Mouse (Mus musculus): ENCODE measurements at regions not wholly inside any gene's neighbourhood (a gene's known extent, or its start where the extent isn't known, plus 50 kb on each side); places are given as distances from the start of the nearest gene placed in this dataset.

DNA sequence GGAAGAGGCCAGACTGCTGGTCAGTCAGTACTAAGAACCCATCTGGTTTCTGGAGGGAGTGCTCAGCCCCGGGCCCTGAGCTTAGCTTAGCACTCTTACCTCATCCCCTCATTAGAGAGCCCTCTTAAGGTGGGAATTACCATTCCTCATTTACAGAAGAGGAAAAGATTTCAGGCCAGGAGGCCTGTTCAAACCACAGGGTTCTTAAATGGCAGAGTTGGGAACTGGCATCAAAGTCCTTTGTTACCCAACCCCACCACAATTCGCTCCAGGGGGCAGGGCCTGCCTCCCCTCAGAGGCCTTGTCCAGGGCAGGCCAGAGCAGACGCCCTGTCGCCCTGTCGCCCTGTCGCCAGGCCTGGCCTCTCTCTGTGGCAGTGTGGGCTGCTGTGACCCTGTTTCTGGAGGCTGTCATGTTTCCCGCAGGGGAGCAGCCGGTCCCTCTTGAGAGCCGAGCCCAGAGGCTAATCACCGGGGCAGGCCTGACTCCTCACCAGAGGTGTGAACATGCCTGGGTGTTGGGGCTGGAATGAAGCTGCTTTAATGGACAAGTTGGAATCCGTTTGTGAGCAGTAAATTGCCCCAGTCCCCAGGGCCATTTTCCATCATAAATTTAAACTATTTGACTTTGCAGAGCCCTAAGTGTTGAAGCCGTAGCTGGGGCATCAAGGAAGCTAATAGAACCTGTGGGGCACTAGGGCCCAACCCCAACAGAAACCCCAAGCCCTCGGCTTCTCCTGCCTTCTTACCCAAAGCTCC lies 116.9 kb upstream of the Haao start:
- DNase-seq (ENCODE audit: low spot score in 2 of 2) = no peak

DNA sequence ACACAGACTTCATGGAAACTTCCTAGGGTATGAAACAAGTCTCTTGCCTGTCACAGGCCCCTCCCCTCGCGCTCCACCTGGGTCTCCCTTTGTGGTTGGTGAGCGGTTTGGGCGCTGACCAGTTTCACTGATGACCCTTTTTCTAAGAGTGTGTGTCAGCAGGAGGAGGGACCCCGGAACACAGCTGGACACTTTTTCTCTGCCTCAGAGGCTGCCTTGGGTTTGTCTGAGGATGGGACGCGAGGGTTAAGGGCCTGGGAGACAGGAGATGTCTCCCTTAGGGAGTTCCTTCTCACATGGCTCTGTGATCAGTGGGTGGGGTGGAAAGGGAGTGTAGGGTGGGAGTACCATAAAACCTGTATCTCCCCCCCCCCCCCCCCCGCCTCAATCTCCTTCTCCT lies 115.8 kb upstream of the Haao start:
- DNase-seq (ENCODE audit: low spot score in 2 of 2) = no peak

DNA sequence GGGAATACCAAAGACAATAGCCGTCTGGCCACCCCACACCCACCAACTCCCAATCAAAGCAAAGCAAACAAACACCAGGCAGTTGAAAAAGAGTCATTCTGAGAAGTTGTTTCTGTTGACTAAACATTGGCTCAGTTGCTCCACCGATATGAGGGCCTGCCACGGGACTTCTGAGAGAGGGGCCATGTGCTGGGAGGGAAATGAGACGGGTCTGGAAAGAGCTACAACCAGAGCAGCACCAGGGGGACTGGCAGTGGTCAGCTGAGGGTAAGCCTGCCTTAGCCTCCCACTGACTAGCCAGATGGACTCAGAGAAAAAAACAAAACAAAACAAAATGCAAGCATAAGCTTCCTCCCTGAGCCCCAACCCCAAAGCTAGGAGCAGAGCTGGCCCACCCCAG lies 115.1 kb upstream of the Haao start:
- no peak for DNase-seq (ENCODE audit: low spot score in 2 of 2)

DNA sequence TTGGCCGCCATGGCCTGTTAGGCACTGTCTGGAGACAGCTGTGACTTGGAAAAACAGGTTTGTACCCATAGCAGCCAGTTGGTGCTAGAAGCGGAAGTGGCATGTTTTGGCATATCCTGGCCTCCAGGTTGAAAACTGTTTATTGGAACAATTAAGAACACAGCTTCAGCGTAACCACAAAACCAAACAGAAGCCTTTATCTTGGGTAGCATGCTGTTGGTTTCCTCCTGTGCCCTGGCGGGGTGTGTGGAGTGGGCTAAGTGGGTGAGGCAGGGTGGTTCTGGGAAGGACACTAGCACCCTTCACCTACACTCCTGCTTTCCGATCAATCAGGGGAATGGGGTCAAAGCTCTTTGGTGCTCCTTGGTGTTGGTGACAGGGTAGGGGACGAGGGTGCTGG lies 114.4 kb upstream of the Haao start:
- DNase-seq (ENCODE audit: low spot score in 2 of 2) = no peak

DNA sequence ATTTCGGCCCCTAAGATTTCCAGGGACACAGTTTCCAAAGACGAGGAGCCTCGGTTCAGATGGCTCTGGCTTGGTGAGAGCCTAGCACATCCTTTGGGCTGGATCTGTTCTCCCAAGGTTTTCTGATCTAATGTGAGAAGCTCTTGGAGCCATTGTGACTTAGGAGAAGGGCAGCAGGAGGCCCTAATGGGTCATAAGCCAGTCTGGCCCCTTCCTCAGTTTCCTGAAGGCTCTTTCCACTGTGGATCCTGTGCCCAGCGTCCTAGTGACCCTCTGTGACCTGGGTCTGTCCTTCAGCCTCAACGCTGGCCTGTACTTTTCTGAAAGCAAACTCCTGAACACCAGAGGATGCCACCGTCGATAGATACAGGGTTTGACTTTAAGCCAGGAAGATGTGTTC lies 113.1 kb upstream of the Haao start:
- no peak for DNase-seq (ENCODE audit: low spot score in 2 of 2)

DNA sequence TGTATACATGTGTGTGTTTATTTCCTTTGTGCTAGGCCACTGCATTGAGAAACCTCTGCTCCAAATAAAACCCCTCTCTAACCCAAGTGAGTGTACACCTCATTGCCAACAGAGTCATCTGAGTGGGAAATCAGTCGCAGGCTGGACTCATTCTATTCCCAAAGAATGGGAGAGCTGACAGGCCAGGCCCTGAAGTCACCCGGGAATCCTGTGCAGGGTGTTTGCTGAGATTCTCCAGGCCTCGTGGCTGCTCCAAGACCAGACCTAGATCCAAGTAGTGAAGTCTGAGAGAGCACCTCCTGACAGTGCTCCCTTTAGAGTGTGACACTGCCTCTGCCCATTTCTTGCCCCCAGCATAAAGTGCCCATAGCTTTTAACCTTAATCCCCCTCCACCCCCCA lies 112.4 kb upstream of the Haao start:
- no peak for DNase-seq (ENCODE audit: low spot score in 2 of 2)

DNA sequence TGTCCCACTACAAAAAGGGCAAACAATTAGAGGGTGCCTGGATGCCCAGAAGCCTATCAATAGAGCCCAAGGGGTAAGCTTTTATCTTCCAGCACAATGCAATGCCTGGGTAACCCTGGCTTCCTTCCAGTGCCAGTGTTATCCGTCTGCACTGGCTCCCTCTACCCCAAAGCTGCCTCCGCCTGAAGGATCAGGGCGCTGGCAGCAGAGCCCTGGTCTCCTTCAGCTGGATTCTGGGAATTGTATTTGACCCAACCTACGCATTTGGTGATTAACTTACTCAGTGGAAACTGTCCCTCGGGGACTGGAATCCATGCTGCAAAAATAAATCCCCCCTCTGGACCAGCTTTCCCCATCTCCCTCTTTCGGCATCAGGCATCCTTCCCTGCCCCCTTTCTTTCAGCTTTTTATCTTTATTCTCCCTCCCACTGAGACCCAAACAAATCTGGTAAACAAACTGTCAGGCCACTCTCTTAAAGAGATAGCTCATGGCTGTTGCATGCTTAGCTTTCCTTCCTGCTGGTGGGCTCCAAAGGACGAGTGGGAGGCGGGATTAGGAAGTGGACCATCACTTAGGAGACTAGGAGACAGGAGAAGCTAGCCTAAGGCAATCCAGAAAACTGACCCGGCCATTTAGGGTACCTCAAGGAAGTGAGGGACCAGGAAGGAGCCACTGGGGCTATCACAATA lies 111.5 kb upstream of the Haao start:
- no peak for DNase-seq (ENCODE audit: low spot score in 2 of 2)

DNA sequence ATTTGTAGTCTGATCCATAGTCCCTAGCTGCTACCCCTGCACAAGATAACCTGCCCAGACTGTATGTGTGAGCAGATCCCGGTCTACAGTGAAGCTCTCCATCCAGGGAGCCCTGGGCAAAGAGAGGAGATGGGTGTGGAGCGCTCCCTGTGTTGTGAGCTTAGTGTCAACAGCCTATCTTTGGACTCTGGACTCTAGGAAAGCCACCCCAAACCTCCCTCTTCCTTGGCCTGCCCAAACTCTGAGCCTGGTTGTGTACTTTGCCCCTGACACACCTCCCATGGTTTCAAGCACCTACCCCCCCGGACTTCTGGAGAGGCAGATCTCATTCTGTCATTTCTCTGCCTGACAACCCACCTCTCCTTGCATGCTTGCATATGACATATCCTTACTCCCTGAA lies 110.9 kb upstream of the Haao start:
- DNase-seq (ENCODE audit: low spot score in 2 of 2) = no peak

DNA sequence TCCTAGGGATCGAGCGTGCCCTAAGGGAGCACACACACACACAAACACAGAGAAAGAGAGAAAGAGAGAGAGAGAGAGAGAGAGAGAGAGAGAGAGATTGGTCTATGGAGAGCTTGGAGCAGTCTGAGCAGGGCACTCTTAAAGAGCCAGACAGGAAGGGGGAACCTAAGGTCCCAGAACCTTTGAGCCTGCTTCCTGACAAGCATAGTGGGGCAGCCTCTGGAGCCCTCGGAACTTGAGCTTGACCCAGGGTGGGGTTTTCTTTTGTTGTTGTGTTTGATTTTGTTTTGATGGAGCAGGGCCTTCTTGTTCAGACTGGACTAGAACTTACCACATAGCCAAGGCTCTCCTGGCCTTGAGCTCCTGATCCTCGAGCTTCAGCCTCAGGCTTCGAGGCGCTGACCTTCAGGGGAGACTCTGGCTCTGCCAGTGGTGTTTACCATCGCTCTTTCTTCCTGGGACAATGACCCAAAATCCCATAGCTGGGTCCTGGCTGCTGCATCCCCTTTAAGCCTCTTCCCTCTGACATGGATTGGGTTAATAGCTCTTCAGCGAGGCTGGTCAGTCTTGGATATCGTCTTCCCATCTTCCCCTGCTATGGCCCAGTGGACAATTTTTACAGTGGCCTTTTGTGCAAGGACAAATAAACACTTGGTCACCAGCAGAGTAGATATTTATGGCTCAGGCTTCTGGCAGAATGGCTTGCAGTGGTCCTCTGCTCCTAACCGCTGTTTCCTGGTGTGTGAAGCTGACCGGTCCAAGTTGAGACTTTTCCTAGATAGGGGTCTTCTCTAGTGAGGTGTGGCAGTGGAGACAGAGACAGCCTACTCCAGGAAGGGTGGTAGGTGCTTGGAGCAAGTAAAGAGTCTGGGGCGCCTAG lies 110.1 kb upstream of the Haao start:
- no peak for DNase-seq (ENCODE audit: low spot score in 2 of 2)

DNA sequence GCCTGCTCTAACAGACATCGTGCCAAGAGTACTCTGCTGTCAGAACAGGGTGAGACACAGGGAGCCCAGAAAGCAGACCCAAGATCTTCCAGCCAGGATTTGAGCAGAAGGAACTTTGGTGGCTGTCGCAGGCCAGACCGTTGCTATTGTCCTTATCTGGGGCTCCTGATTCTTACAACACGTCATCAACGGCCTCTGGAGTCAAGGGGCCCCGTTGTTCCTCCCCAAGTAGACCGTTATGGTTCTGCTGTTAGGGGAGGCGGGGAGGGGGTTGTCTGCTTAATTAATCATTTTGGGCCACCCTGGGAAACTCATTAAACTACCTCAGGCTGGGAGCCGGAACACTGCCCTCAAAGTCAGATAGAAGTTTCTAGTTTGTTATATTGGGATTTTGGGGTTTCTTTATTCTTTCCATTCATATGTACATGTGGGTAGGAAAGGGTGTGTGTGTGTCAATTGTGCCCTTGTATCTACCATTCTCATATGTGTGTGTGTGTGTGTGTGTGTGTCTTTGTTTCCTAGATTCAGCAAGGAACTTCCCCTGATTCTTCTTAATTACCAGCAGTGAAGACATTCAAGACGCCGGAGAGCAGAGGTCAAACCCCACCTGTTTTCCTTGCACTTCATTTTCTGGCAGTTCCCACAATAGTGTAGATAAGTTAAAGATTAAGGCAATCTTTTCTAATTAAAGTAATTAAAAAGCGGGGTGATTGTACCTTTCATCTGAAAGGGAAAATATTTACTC lies 109.2 kb upstream of the Haao start:
- no peak for DNase-seq (ENCODE audit: low spot score in 2 of 2)

DNA sequence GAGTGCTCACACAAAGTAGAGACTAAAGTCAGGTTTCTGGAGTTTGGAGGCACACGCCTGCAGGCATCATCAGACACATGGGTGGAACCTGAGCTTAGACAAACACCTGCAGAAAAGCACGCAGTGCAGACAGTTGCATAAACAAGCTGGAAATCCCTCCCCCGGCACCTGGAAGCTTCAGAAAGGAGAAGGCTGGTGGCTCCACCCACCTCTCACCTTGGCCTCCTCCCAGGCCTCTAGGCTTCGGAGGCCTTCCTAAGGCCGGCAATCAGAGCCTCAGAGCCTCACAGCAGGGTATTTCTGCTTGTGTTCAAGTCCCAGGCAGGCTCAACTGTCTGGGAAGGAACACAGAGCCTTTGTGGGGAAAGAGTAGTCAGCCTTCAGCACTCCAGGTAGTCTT lies 108.2 kb upstream of the Haao start:
- DNase-seq (ENCODE audit: low spot score in 2 of 2) = no peak

DNA sequence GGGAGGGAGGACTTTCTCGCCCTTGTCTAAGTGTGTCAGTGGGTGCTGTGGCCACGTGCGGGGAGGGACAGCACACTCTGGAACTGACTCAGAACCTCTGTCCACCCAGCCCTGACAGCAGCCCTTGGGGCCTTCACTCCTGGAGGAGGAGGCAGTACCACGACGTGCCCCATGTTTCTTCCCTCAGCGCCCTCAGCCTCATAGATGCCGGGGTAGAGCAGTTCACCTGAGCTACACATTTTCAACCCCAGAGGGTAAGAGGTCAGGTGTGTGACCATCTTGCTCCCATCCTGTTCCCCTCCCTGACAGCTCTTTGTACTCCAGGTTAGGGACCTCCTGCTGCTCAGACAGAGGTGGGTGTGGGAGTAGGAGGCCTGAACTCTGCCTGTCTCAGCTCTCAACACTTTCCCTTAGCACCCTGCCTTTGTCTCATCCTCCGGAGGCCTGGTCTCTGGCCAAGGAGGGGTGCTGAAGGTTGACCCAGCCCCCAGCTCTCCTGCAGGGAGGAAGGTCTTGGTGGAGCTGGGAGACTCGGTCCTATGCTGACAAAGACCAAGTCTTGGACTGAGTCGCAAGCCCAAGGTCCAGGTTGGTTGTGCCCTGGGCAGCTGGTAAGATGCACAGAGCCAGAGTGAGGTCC lies 107.4 kb upstream of the Haao start:
- no peak for DNase-seq (ENCODE audit: low spot score in 2 of 2)

DNA sequence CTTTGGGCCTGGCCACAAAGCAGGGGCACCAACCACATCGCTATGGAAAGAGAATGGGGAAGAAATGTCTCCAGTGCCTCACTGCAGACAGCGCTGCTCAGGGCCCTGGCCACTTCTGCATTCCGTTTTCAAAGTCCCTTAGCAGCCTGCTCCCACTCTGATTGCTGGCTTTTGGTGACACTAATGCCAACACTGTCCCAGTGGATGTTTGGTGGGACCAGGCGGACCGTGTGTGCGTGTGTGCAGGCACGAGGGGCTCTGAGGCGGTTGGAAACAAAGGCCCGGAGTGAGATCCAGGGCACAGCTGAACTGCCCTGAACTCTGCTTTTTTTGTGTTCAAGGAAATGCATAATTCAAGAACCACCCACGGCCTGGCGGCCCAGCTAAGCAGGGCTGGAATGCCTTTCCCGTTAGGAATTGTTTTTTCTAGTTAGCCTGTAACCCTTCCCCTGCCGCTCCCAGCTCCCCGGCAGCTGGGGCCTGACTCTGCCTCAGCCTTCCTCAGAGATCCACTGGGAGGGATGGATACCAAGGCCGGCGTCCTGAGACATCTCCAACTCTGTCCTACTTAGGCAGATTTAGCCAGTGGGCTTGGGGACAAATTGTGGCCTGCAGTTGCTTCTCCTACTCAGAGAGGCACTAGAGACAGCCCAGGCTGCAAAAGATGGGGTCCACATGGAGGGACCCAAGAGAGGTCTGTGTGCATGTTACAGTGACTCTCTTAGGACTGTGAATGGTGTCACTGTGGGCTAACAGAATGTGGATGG lies 106.7 kb upstream of the Haao start:
- peak in 1 of 2 experiments; percentile 59 for DNase-seq (ENCODE audit: low spot score in 2 of 2)

DNA sequence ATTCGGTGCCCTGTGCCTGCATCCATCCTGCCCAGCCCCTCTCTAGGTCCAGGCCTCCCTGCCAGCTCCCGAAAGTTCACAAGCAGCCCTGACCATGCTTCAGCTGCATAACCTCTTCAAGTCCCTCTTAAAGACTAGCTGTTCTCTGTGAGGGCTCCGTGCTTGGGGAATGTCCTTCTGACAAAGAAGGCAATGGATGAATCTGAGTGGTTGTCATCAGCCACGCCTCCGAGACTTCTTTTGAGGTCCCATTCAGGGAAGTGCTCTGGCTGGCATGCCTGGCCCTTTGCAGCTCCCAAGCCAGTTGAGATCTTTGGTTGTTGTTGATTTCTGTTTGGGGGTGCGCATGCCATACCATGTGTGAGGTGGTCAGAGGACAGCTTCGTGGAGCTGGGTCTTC lies 105.9 kb upstream of the Haao start:
- DNase-seq (ENCODE audit: low spot score in 2 of 2) = no peak

DNA sequence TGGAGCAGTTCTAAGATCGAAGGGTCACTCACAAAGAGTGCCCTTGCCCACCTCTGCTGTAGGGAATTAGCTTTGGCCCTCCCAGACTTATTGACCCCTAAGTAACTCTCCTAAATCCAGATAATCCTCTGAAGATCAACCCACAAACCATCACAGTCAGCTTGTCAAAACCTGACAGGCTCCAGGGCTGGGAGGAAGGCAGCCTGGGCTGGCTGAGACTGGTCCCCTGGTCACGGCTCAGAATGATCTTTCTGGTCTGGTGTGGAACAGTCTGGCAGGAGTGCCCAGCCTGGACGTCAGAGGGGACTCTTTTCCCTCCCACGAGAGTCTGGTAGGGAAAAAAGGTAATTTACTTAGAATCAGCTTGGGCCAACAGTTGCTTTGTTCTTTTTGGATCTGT lies 99.0 kb upstream of the Haao start:
- no peak for DNase-seq (ENCODE audit: low spot score in 2 of 2)

DNA sequence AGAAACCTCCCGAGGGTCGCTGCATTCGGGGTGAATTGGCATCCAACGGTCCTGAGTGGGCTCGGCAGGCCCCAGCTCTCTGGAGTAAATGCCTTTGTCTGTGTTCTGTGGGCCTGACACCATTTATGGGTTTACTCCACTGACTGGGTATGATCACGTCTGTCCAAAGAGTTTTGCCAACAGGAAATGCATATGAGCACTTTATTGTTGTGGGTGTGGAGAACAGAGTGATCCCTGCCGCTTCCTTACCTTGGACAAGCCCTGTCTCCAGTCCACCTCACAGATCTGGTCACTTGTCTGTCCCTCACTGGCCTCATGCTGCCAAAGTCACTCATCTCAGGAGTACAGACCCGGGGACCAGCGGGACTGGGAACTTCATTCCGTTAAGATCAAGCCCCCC lies 91.6 kb upstream of the Haao start:
- no peak for DNase-seq (ENCODE audit: low spot score in 2 of 2)

DNA sequence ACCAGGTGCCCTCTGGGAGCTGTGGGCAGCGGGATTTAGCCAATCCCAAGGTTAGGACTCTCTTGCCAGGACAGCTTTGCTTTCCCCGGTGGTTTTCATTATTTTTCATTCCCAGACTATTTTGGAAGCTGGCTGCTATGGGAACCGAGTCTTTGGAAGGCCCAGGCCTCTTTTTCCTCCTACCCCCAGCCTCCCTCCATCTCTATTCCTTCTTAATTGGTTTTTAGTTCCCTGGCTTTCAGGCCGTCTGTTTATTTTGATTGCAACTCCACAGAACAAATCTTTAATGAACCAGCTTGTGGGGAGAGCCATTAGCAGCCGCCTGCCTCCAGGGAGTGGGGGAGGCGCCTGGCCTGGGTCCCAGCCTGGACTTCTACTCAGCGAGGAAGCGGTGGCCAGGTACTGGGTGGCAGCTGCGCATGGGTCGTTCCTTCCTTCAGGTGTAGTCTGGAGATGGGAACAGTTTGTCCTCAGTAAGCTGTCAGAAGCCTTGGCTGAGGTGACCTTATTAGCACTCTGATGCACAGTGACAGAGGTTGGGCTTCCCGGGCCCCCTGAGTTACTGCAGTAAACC lies 91.0 kb upstream of the Haao start:
- no peak for DNase-seq (ENCODE audit: low spot score in 2 of 2)

DNA sequence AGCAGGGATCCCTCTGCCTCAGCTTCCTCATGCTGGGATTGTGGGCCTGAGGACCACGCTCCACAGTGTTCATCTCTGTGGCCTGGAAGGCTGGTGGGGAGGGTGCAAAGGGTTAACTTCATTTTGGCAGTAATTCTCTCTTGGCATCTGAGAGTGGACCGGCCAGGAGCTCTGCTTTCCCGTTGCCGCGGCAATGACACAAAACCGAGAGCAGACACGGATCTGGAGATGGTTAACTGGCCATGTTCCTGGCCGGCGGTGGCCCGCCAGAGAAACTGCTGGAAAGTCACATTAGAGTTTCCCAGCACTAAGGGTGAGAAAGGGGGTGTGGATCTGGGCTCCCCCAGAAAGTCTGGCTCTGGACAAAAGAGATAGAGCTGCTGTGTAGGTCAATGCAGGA lies 89.8 kb upstream of the Haao start:
- no peak for DNase-seq (ENCODE audit: low spot score in 2 of 2)

DNA sequence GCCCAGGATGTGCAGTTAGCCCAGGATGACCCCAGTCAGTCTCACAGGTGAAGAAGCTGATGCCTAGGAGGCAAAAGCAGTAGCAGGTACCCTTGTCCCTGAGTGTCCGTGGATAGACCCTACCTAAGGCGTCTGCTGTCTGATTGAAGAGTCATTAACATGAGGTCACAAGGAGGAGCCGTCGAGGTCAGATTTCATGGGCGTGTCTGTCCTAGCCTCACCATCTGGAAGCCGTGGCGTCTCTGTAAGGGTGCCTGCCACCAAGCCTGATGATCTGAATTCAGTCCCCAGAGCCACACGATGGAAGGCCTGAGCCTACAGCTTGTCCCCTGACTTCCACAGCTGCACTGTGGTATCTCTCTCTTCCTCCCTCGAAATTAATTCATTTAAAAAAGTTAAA lies 88.9 kb upstream of the Haao start:
- DNase-seq (ENCODE audit: low spot score in 2 of 2) = no peak

DNA sequence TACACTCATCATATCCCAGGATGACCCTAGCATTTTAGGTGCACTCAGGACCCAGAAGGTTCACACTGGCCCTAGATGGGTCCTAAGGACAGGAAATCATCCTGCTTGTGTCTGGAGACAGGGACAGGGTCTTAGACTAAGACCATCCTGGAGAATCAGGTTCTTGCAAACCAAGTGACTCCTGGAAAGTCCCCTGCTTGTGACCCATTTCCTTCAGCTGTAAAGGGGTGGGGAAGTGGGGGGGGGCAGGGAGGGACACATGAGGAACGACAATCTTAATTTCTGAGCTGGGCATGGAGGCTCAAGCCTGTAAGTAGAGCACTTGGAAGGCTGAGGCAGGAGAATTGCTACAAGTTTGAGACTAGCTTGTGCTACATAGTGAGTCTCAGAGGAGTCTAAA lies 88.2 kb upstream of the Haao start:
- no peak for DNase-seq (ENCODE audit: low spot score in 2 of 2)

Measured in gastrocnemius, adult 8-10 months (tissue).